Mouse (Mus musculus): ENCODE results near the gene Pank2.

DNA sequence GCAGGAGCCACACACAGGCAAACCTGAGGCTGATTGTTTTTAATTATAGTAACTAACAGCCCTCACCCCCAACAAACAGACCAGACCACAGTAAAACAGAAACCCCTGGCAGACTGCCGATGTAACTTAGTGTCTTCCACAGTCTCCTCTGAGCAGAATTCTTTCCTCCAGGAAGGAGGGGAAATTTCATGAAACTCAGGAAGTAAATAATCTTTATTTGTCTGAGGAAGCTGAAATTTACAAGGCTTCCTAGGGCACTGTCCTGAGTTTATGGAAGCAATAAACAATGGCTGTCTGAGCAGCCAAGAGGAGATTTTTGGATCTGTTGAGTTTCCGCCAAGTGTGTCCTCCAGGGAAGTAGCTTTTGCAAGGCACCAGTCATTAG, 8.0 kb upstream of the Pank2 start:
- no peak for TF ChIP-seq GATA1 (IDR thresholded peaks at IDR 0.05; ENCODE audit: low read length)
- TF ChIP-seq TAL1 (IDR thresholded peaks at IDR 0.05; ENCODE audit: low read length): no peak

Measured in erythroblast, embryonic 14.5 days (primary cell).